ENCODE assay signal across 8 mouse cellular contexts in the genomic region with DNA sequence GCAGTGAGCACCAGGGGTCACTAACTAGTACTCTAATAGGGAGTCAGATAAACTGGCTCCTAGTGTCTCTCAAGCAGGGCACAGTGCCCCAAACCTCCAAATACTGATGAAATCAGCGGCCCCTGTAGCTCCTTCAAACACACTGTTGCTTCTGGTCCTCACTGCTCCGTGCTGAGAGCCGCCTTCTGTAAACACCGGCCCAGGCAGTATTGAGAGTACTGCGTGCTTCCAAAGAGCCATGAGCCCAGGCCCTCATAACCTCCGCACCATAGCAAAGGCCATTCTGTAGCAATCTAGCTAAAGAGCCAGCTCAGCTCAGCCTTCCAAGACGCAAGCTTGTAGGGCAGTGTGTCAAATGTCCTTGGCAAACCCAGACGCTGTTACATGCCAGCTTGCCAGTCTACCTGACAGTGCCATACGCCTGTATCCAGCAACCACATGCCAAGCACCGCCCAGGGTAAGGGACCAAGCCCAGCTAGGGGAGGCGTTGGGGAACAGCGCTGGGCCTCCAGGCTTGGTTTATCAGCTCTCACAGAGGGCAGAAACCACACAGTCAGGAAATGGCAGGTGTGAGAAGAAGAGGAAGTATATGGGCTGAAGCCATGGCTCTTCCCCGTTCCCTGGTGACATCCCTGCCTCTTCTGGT. TPM values are rescaled to one million over a fixed set of nuclear protein-coding genes. Genes with fewer than 3 reads are reported as not detected.
DNase-seq lines count a peak whose midpoint lies in the region; ATAC-seq and TF ChIP-seq lines count a peak whose summit lies in the region.

No protein-coding gene starts in this region.

- TF ChIP-seq POLR2A in kidney, adult 2 months (IDR thresholded peaks at IDR 0.05; ENCODE audit: low read depth, low read length) = no peak

- 64% methylated on average over 13 of the region's 13 CpGs for WGBS in kidney, adult 2 months
- 81% methylated on average over 13 of the region's 13 CpGs for WGBS in kidney, embryonic 16.5 days
- 65% methylated on average over 13 of the region's 13 CpGs for WGBS in intestine, embryonic 16.5 days

- no peak for ATAC-seq in kidney, embryonic 16.5 days (ENCODE audit: low FRiP score, low TSS enrichment)
- ATAC-seq in erythroid progenitor cell, adult 5-6 weeks (replicated peaks; ENCODE audit: low FRiP score, poor library complexity, severe bottlenecking) = peak; percentile 83
- peak; percentile 54 for ATAC-seq in intestine, embryonic 16.5 days
- ATAC-seq in neutrophil, adult 5-6 weeks (ENCODE audit: extremely low read depth, insufficient number of reproducible peaks, low FRiP score, poor library complexity, severe bottlenecking) = peak; percentile 41

- H3K36me3 ChIP-seq in kidney, adult 2 months (ENCODE audit: control insufficient read depth, insufficient read depth, low read length) = no peaks in the 10 kb centered on the region
- no peaks in the 10 kb centered on the region for H3K36me3 ChIP-seq in kidney, embryonic 16.5 days (ENCODE audit: insufficient read depth, low read length)
- H3K36me3 ChIP-seq in intestine, embryonic 16.5 days (ENCODE audit: control insufficient read depth, insufficient read depth, low read length) = no peaks in the 10 kb centered on the region

- H3K27me3 ChIP-seq in kidney, adult 2 months (replicated peaks; ENCODE audit: control insufficient read depth, insufficient read depth, low read length) = no peaks in the 10 kb centered on the region
- H3K27me3 ChIP-seq in kidney, embryonic 16.5 days (ENCODE audit: insufficient read depth, low read length) = no peaks in the 10 kb centered on the region
- H3K27me3 ChIP-seq in intestine, embryonic 16.5 days (replicated peaks; ENCODE audit: control insufficient read depth, insufficient read depth, low read length) = no peaks in the 10 kb centered on the region

- no peak overlapping the region for H3K9ac ChIP-seq in kidney, embryonic 16.5 days (replicated peaks; ENCODE audit: low read length)
- no peak overlapping the region for H3K9ac ChIP-seq in intestine, embryonic 16.5 days (ENCODE audit: low read depth, low read length)

- no peak overlapping the region for H3K4me2 ChIP-seq in kidney, embryonic 16.5 days (replicated peaks; ENCODE audit: low read depth, low read length)
- H3K4me2 ChIP-seq in intestine, embryonic 16.5 days (ENCODE audit: low read depth, low read length) = no peak overlapping the region

- no peak overlapping the region for H3K27ac ChIP-seq in kidney, adult 2 months (ENCODE audit: insufficient read depth, low read depth, low read length)
- H3K27ac ChIP-seq in kidney, embryonic 16.5 days (ENCODE audit: low read length) = no peak overlapping the region
- H3K27ac ChIP-seq in intestine, embryonic 16.5 days (ENCODE audit: low read length) = peak overlapping the region; percentile 27; the same call in 1 of the 2 replicates

- peaks cover 6% of the 10 kb centered on the region; the same call in 1 of the 2 replicates for H3K4me1 ChIP-seq in kidney, adult 2 months (ENCODE audit: control insufficient read depth, insufficient read depth, low read length)
- H3K4me1 ChIP-seq in kidney, embryonic 16.5 days (ENCODE audit: insufficient read depth, low read length) = peaks cover 19% of the 10 kb centered on the region
- peaks cover 19% of the 10 kb centered on the region for H3K4me1 ChIP-seq in intestine, embryonic 16.5 days (ENCODE audit: control insufficient read depth, insufficient read depth, low read length)

- H3K4me3 ChIP-seq in kidney, adult 2 months (ENCODE audit: insufficient read depth, low read depth, low read length) = no peak overlapping the region
- H3K4me3 ChIP-seq in kidney, embryonic 16.5 days (ENCODE audit: low read length) = no peak overlapping the region
- H3K4me3 ChIP-seq in intestine, embryonic 16.5 days (ENCODE audit: low read length) = no peak overlapping the region

- DNase-seq in kidney, adult 2 months = peak; percentile 90
- DNase-seq in adrenal gland, postnatal 10 days = peak; percentile 85
- no peak for DNase-seq in layer of hippocampus, adult 9-10 months (ENCODE audit: low spot score)
- no peak for DNase-seq in Muller cell, postnatal 12 days (ENCODE audit: inconsistent ontology term)

- no peaks in the 10 kb centered on the region for H3K9me3 ChIP-seq in kidney, embryonic 16.5 days (ENCODE audit: low read length)
- no peaks in the 10 kb centered on the region for H3K9me3 ChIP-seq in intestine, embryonic 16.5 days (ENCODE audit: control insufficient read depth, low read length)

- TF ChIP-seq CTCF in kidney, adult 2 months (conservative IDR thresholded peaks at IDR 0.05; ENCODE audit: insufficient read depth, insufficient read length, low read depth, low read length) = no peak

RNA-seq across cellular contexts. Expression of a gene that starts 24.6 kb away (rescaled TPM):
- polyA plus RNA-seq in kidney, adult 2 months (2012; rRNA removed) = 14.5 and 22.3 TPM in 2 replicates
- polyA plus RNA-seq in kidney, embryonic 16.5 days (2015; fragmentation: Nextera tagmentation; extraction: Ambion mirVana) = 84.2 and 87.4 TPM in 2 replicates
- 10 to 100 TPM; 31.6 to 33.0 TPM for total RNA-seq in adrenal gland, postnatal 10 days (2021)
- 3.6 and 7.5 TPM in 2 replicates for total RNA-seq in erythroid progenitor cell, adult 5-6 weeks (2015; ENCODE audit: low replicate concordance)
- 2.0 and 6.7 TPM in 2 replicates for total RNA-seq in erythroid progenitor cell, adult 5-6 weeks (2017; ENCODE audit: low replicate concordance)
- polyA plus RNA-seq in intestine, embryonic 16.5 days (2015; fragmentation: Nextera tagmentation; extraction: Ambion mirVana) = 84.5 and 88.4 TPM in 2 replicates
- total RNA-seq in neutrophil, adult 5-6 weeks (2017) = 20.9 and 21.9 TPM in 2 replicates

RNA-seq across cellular contexts. Expression of a gene that starts 41.3 kb away (rescaled TPM):
- 1.3 and 1.7 TPM in 2 replicates for polyA plus RNA-seq in kidney, adult 2 months (2012; rRNA removed)
- 17.3 and 18.1 TPM in 2 replicates for polyA plus RNA-seq in kidney, embryonic 16.5 days (2015; fragmentation: Nextera tagmentation; extraction: Ambion mirVana)
- 1 to 10 TPM; 4.3 to 6.5 TPM for total RNA-seq in adrenal gland, postnatal 10 days (2021)
- 0.36 TPM in 1 of 2 replicates, not detected in the other for total RNA-seq in erythroid progenitor cell, adult 5-6 weeks (2015; ENCODE audit: low replicate concordance)
- total RNA-seq in erythroid progenitor cell, adult 5-6 weeks (2017; ENCODE audit: low replicate concordance) = 0.98 and 1.4 TPM in 2 replicates
- 6.4 and 7.8 TPM in 2 replicates for polyA plus RNA-seq in intestine, embryonic 16.5 days (2015; fragmentation: Nextera tagmentation; extraction: Ambion mirVana)
- 3.6 and 6.6 TPM in 2 replicates for total RNA-seq in neutrophil, adult 5-6 weeks (2017)

Comparison
In these comparisons a context has a peak if more than half of its experiments do, and no peak if none do; other contexts are left out.
1. DNase-seq: peak in kidney, adult 2 months (single experiment) and adrenal gland, postnatal 10 days (single experiment); none in layer of hippocampus, adult 9-10 months (single experiment) and Muller cell, postnatal 12 days (single experiment).